Mouse (Mus musculus): ENCODE measurements around the gene Nkx1-2. TPM values are rescaled to one million over a fixed set of nuclear protein-coding genes. Genes with fewer than 3 reads are reported as not detected.
A peak's percentile ranks its signal among the peaks of the same experiment; 100 is the strongest.

Gene Nkx1-2
- polyA plus RNA-seq, 1 experiment from 2014 or later: 4.5 TPM

GRCm38 (mm10) chr7:132576116-132576650, 23.3 kb downstream of the Nkx1-2 start, which contains the start of gene Oat:
Gene Oat (minus strand): TSS chr7:132576398.
- Histone ChIP-seq H3K9me3 (ENCODE audit: control insufficient read depth, low read length) (no peaks in the 10 kb centered on the region), H3K4me1 (ENCODE audit: control insufficient read depth, insufficient read depth, low read length) (peaks cover 9% of the 10 kb centered on the region), H3K9ac (ENCODE audit: low read length) (peak within 1 kb of the TSS; percentile 67), H3K4me2 (peak within 1 kb of the TSS; percentile 83), H3K27me3 (ENCODE audit: control insufficient read depth, insufficient read depth, low read length) (peaks cover 2% of the 10 kb centered on the region; the same call in 1 of the 2 replicates), H3K27ac (ENCODE audit: low read depth, low read length) (peak within 1 kb of the TSS; percentile 58), H3K36me3 (ENCODE audit: control insufficient read depth, insufficient read depth, low read length) (no peaks in the 10 kb centered on the region), H3K4me3 (ENCODE audit: low read depth, low read length) (peak within 1 kb of the TSS; percentile 73)
- ATAC-seq (ENCODE audit: low FRiP score) (peak; percentile 98), DNase-seq (ENCODE audit: low spot score, missing footprints) (peak; percentile 98)
- 1% methylated on average over 49 of the region's 49 CpGs for WGBS

GRCm38 (mm10) chr7:132575623-132576022, 23.8 kb downstream of the Nkx1-2 start:
- under 1% methylated on average over 13 of the region's 13 CpGs for WGBS
- H3K4me2 ChIP-seq: peak overlapping the region; percentile 83
- peak overlapping the region; percentile 67 for H3K9ac ChIP-seq (ENCODE audit: low read length)
- H3K4me3 ChIP-seq (ENCODE audit: low read depth, low read length): peak overlapping the region; percentile 73
- H3K36me3 ChIP-seq (ENCODE audit: control insufficient read depth, insufficient read depth, low read length): no peaks in the 10 kb centered on the region
- DNase-seq (ENCODE audit: low spot score, missing footprints) (peak; percentile 97), ATAC-seq (ENCODE audit: low FRiP score) (peak; percentile 86)
- H3K4me1 ChIP-seq (ENCODE audit: control insufficient read depth, insufficient read depth, low read length): peaks cover 9% of the 10 kb centered on the region
- H3K27me3 ChIP-seq (ENCODE audit: control insufficient read depth, insufficient read depth, low read length): peaks cover 2% of the 10 kb centered on the region; the same call in 1 of the 2 replicates
- H3K27ac ChIP-seq (ENCODE audit: low read depth, low read length): peak overlapping the region; percentile 58
- no peaks in the 10 kb centered on the region for H3K9me3 ChIP-seq (ENCODE audit: control insufficient read depth, low read length)

GRCm38 (mm10) chr7:132574646-132575045, 24.8 kb downstream of the Nkx1-2 start:
- no peak overlapping the region for H3K9ac ChIP-seq (ENCODE audit: low read length)
- ATAC-seq (ENCODE audit: low FRiP score): no peak
- H3K4me1 ChIP-seq (ENCODE audit: control insufficient read depth, insufficient read depth, low read length): peaks cover 9% of the 10 kb centered on the region
- no peak overlapping the region for H3K4me2 ChIP-seq
- WGBS: 96% methylated on average over 5 of the region's 5 CpGs
- no peak for DNase-seq (ENCODE audit: low spot score, missing footprints)
- H3K4me3 ChIP-seq (ENCODE audit: low read depth, low read length): no peak overlapping the region
- H3K27ac ChIP-seq (ENCODE audit: low read depth, low read length): no peak overlapping the region
- H3K27me3 ChIP-seq (ENCODE audit: control insufficient read depth, insufficient read depth, low read length): peaks cover 2% of the 10 kb centered on the region; the same call in 1 of the 2 replicates
- H3K9me3 ChIP-seq (ENCODE audit: control insufficient read depth, low read length): no peaks in the 10 kb centered on the region
- no peaks in the 10 kb centered on the region for H3K36me3 ChIP-seq (ENCODE audit: control insufficient read depth, insufficient read depth, low read length)

GRCm38 (mm10) chr7:132573205-132573604, 26.2 kb downstream of the Nkx1-2 start:
- H3K27ac ChIP-seq (ENCODE audit: low read depth, low read length): peak overlapping the region; percentile 42

GRCm38 (mm10) chr7:132572738-132573137, 26.7 kb downstream of the Nkx1-2 start:
- Histone ChIP-seq H3K4me2 (no peak overlapping the region), H3K27ac (ENCODE audit: low read depth, low read length) (no peak overlapping the region), H3K4me1 (ENCODE audit: control insufficient read depth, insufficient read depth, low read length) (peaks cover 9% of the 10 kb centered on the region), H3K27me3 (ENCODE audit: control insufficient read depth, insufficient read depth, low read length) (peaks cover 2% of the 10 kb centered on the region; the same call in 1 of the 2 replicates), H3K9me3 (ENCODE audit: control insufficient read depth, low read length) (no peaks in the 10 kb centered on the region), H3K36me3 (ENCODE audit: control insufficient read depth, insufficient read depth, low read length) (no peaks in the 10 kb centered on the region), H3K9ac (ENCODE audit: low read length) (no peak overlapping the region), H3K4me3 (ENCODE audit: low read depth, low read length) (no peak overlapping the region)
- DNase-seq (ENCODE audit: low spot score, missing footprints): no peak
- ATAC-seq (ENCODE audit: low FRiP score): no peak
- WGBS: 80% methylated on average over 3 of the region's 3 CpGs

More at GRCm38 (mm10) chr7:132573205-132573604, 26.2 kb downstream of the Nkx1-2 start:
- 56% methylated on average over 6 of the region's 6 CpGs for WGBS
- Histone ChIP-seq H3K4me2 (no peak overlapping the region; the same call in 1 of the 2 replicates), H3K9ac (ENCODE audit: low read length) (no peak overlapping the region), H3K27me3 (ENCODE audit: control insufficient read depth, insufficient read depth, low read length) (peaks cover 2% of the 10 kb centered on the region; the same call in 1 of the 2 replicates), H3K4me1 (ENCODE audit: control insufficient read depth, insufficient read depth, low read length) (peaks cover 9% of the 10 kb centered on the region), H3K36me3 (ENCODE audit: control insufficient read depth, insufficient read depth, low read length) (no peaks in the 10 kb centered on the region), H3K4me3 (ENCODE audit: low read depth, low read length) (no peak overlapping the region), H3K9me3 (ENCODE audit: control insufficient read depth, low read length) (no peaks in the 10 kb centered on the region)
- DNase-seq (ENCODE audit: low spot score, missing footprints) (no peak), ATAC-seq (ENCODE audit: low FRiP score) (no peak)

- no peak overlapping the region for H3K27ac ChIP-seq (ENCODE audit: low read depth, low read length)
- ATAC-seq (ENCODE audit: low FRiP score) (no peak), DNase-seq (ENCODE audit: low spot score, missing footprints) (no peak)
- H3K9me3 ChIP-seq (ENCODE audit: control insufficient read depth, low read length): no peaks in the 10 kb centered on the region
- 93% methylated on average over 8 of the region's 8 CpGs for WGBS
- peaks cover 9% of the 10 kb centered on the region for H3K4me1 ChIP-seq (ENCODE audit: control insufficient read depth, insufficient read depth, low read length)
- H3K4me3 ChIP-seq (ENCODE audit: low read depth, low read length): no peak overlapping the region
- no peak overlapping the region for H3K4me2 ChIP-seq
- no peaks in the 10 kb centered on the region for H3K27me3 ChIP-seq (ENCODE audit: control insufficient read depth, insufficient read depth, low read length)
- no peak overlapping the region for H3K9ac ChIP-seq (ENCODE audit: low read length)
- H3K36me3 ChIP-seq (ENCODE audit: control insufficient read depth, insufficient read depth, low read length): no peaks in the 10 kb centered on the region
These were observed 28.0 kb downstream of the Nkx1-2 start for GRCm38 (mm10) chr7:132571481-132571880.

- no peak overlapping the region for H3K9ac ChIP-seq (ENCODE audit: low read length)
- WGBS: 88% methylated on average over 5 of the region's 5 CpGs
- no peaks in the 10 kb centered on the region for H3K9me3 ChIP-seq (ENCODE audit: control insufficient read depth, low read length)
- no peaks in the 10 kb centered on the region for H3K27me3 ChIP-seq (ENCODE audit: control insufficient read depth, insufficient read depth, low read length)
- H3K36me3 ChIP-seq (ENCODE audit: control insufficient read depth, insufficient read depth, low read length): no peaks in the 10 kb centered on the region
- H3K4me2 ChIP-seq: no peak overlapping the region
- H3K27ac ChIP-seq (ENCODE audit: low read depth, low read length): no peak overlapping the region
- H3K4me1 ChIP-seq (ENCODE audit: control insufficient read depth, insufficient read depth, low read length): peaks cover 5% of the 10 kb centered on the region
- DNase-seq (ENCODE audit: low spot score, missing footprints): no peak
- no peak overlapping the region for H3K4me3 ChIP-seq (ENCODE audit: low read depth, low read length)
- no peak for ATAC-seq (ENCODE audit: low FRiP score)
These were observed 29.4 kb downstream of the Nkx1-2 start for GRCm38 (mm10) chr7:132570071-132570470.

- Histone ChIP-seq H3K9me3 (ENCODE audit: control insufficient read depth, low read length) (no peaks in the 10 kb centered on the region), H3K36me3 (ENCODE audit: control insufficient read depth, insufficient read depth, low read length) (no peaks in the 10 kb centered on the region), H3K9ac (ENCODE audit: low read length) (no peak overlapping the region), H3K27me3 (ENCODE audit: control insufficient read depth, insufficient read depth, low read length) (no peaks in the 10 kb centered on the region), H3K4me2 (no peak overlapping the region), H3K4me1 (ENCODE audit: control insufficient read depth, insufficient read depth, low read length) (peaks cover 4% of the 10 kb centered on the region; the same call in 1 of the 2 replicates), H3K4me3 (ENCODE audit: low read depth, low read length) (no peak overlapping the region), H3K27ac (ENCODE audit: low read depth, low read length) (no peak overlapping the region)
- ATAC-seq (ENCODE audit: low FRiP score): no peak
- DNase-seq (ENCODE audit: low spot score, missing footprints): no peak
- 93% methylated on average over 6 of the region's 6 CpGs for WGBS
These were observed 30.6 kb downstream of the Nkx1-2 start for GRCm38 (mm10) chr7:132568817-132569216.

- Histone ChIP-seq H3K4me2 (no peak overlapping the region), H3K9me3 (ENCODE audit: control insufficient read depth, low read length) (no peaks in the 10 kb centered on the region), H3K4me3 (ENCODE audit: low read depth, low read length) (no peak overlapping the region), H3K27me3 (ENCODE audit: control insufficient read depth, insufficient read depth, low read length) (no peaks in the 10 kb centered on the region), H3K4me1 (ENCODE audit: control insufficient read depth, insufficient read depth, low read length) (no peaks in the 10 kb centered on the region), H3K27ac (ENCODE audit: low read depth, low read length) (no peak overlapping the region), H3K9ac (ENCODE audit: low read length) (no peak overlapping the region), H3K36me3 (ENCODE audit: control insufficient read depth, insufficient read depth, low read length) (peaks cover 5% of the 10 kb centered on the region; the same call in 1 of the 2 replicates)
- WGBS: 73% methylated on average over 1 of the region's 1 CpGs
- no peak for DNase-seq (ENCODE audit: low spot score, missing footprints)
- no peak for ATAC-seq (ENCODE audit: low FRiP score)
These were observed 33.6 kb downstream of the Nkx1-2 start for GRCm38 (mm10) chr7:132565831-132566230.
